Mouse (Mus musculus): ENCODE measurements around the gene Chek2. TPM values are rescaled to one million over a fixed set of nuclear protein-coding genes. Genes with fewer than 3 reads are reported as not detected.

The Chek2 gene
- polyA plus RNA-seq, 1 experiment from 2014 or later, result 52.7 TPM

DNA sequence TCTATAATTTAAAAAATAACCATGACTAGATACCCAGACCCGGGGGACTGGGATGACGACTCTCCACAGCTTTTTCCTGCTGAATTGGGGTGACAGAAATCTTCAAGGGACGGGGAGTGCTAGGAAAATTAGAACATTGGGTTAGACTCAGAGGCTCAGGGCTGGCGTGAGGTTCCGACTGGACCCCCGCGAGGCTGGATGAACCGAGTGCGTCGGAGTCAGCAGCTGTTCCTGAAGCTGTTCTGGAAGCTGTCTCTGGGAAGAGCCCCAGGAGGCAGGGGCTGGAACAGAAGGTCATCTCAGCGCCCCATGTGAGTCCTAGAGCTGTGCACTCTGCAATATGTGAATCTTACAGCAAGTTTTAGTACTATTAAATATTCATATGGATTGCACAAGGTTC, 75.1 kb downstream of the Chek2 start:
- ATAC-seq, result no peak
- Histone ChIP-seq H3K27ac (no peak overlapping the region), H3K9ac (no peak overlapping the region), H3K4me1 (0 out of 2 replicates have a peak, but pooled peaks cover 3% of the 10 kb centered on the region), H3K27me3 (replicated peaks) (no peaks in the 10 kb centered on the region), H3K4me3 (no peak overlapping the region), H3K9me3 (replicated peaks) (no peaks in the 10 kb centered on the region), H3K36me3 (no peaks in the 10 kb centered on the region), H3K4me2 (no peak overlapping the region)
- 75% methylated on average over 11 of the region's 11 CpGs for WGBS (ENCODE audit: insufficient replicate concordance)

DNA sequence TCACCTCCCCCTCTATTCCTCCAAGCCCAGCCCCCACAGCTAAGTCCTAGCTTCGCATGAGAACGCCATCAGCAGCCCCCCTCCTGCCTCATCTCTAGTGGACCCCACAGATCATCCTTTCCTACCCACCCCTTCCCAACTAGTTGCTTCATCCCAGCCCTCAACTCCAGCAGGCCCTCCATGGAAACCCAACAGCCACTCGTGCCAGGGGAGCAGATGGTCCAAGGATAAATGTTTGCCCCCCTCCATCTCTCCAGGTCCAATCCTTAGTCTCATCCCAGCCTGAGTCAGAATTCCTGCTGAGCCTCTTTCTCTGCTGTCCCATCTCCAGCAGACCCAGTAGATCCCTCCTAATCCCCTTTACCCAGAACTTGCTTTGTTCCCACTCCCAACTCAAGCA, 76.5 kb downstream of the Chek2 start:
- no peaks in the 10 kb centered on the region for H3K36me3 ChIP-seq
- H3K9ac ChIP-seq, result no peak overlapping the region
- ATAC-seq, result no peak
- H3K4me1 ChIP-seq, result no peaks in the 10 kb centered on the region
- no peaks in the 10 kb centered on the region for H3K27me3 ChIP-seq (replicated peaks)
- H3K27ac ChIP-seq, result no peak overlapping the region
- 73% methylated on average over 3 of the region's 3 CpGs for WGBS (ENCODE audit: insufficient replicate concordance)
- no peak overlapping the region for H3K4me3 ChIP-seq
- no peaks in the 10 kb centered on the region for H3K9me3 ChIP-seq (replicated peaks)
- no peak overlapping the region for H3K4me2 ChIP-seq

DNA sequence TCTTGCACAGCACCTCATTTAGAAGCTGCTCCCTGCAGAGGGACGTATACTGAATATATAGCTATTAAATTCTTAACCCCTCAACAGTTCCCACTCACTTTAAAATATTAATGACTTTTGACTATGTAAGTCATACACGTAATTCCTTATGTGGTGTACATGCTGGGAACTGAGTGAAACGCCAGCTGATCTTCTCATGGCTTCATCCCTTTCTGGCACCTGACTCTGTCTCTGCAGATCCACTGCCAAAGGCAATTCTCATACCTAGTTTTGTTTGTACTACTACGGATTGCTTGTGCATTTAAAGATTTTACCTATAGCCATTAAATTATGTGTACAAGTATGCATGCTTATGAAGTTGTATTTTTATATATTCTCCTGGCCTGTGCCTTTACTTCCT, 79.8 kb downstream of the Chek2 start:
- H3K9ac ChIP-seq, result no peak overlapping the region
- no peak for ATAC-seq
- H3K4me1 ChIP-seq, result no peaks in the 10 kb centered on the region
- H3K36me3 ChIP-seq, result no peaks in the 10 kb centered on the region
- H3K27ac ChIP-seq, result no peak overlapping the region
- 71% methylated on average over 4 of the region's 4 CpGs for WGBS (ENCODE audit: insufficient replicate concordance)
- H3K9me3 ChIP-seq (replicated peaks), result no peaks in the 10 kb centered on the region
- no peaks in the 10 kb centered on the region for H3K27me3 ChIP-seq (replicated peaks)
- no peak overlapping the region for H3K4me3 ChIP-seq
- H3K4me2 ChIP-seq, result no peak overlapping the region

DNA sequence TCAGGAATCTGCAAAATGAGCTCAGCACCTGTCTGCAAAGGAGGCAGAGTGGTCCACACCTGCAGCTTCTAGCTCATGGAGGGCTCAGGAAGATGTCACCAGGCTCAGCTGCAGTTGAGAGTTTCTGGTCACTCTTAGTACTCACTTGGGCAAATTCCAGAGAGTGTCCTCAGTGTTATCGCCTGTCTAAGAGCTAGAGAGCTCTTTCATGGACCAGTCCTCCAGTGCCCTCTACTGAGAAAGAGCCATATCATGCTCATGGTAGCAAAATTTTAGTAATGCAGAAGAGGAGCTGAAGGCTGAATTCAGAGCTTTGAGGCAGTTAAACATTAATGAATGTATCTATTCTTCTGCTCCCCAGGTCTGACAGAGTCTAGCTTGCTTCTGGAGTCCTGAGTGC, 83.6 kb downstream of the Chek2 start:
- Histone ChIP-seq H3K9me3 (replicated peaks) (no peaks in the 10 kb centered on the region), H3K4me2 (no peak overlapping the region)
- 23% methylated on average over 1 of the region's 1 CpGs for WGBS (ENCODE audit: insufficient replicate concordance)

More for the DNA sequence above, 83.6 kb downstream of the Chek2 start:
- no peaks in the 10 kb centered on the region for H3K4me1 ChIP-seq
- H3K4me3 ChIP-seq, result no peak overlapping the region
- no peak overlapping the region for H3K27ac ChIP-seq
- H3K36me3 ChIP-seq, result no peaks in the 10 kb centered on the region
- no peak for ATAC-seq
- 0 out of 2 replicates have a peak overlapping the region, but pooled peaks have one; percentile 4 for H3K9ac ChIP-seq
- no peaks in the 10 kb centered on the region for H3K27me3 ChIP-seq (replicated peaks)

Other genes starting within 250 kb of the Chek2 start
- gene Noc4l, start 186.6 kb upstream of the Chek2 start, polyA plus RNA-seq (2016; fragmentation: Nextera tagmentation; extraction: Ambion mirVana), result 88.5 and 92.4 TPM in 2 replicates
- gene Ddx51, start 186.5 kb upstream of the Chek2 start, polyA plus RNA-seq (2016; fragmentation: Nextera tagmentation; extraction: Ambion mirVana), result 30.2 and 36.3 TPM in 2 replicates
- gene Ep400, start 69.3 kb upstream of the Chek2 start, polyA plus RNA-seq (2016; fragmentation: Nextera tagmentation; extraction: Ambion mirVana), result 23.9 and 28.5 TPM in 2 replicates
- gene Pus1, start 59.3 kb upstream of the Chek2 start, polyA plus RNA-seq (2016; fragmentation: Nextera tagmentation; extraction: Ambion mirVana), result 48.7 and 50.7 TPM in 2 replicates
- gene Ulk1, start 29.9 kb upstream of the Chek2 start, polyA plus RNA-seq (2016; fragmentation: Nextera tagmentation; extraction: Ambion mirVana), result 10.8 and 11.5 TPM in 2 replicates
- 47.2 and 52.4 TPM in 2 replicates for gene Hscb, start 202 bp upstream of the Chek2 start, polyA plus RNA-seq (2016; fragmentation: Nextera tagmentation; extraction: Ambion mirVana)
- 1.8 and 2.1 TPM in 2 replicates for gene Ttc28, start 39.8 kb downstream of the Chek2 start, polyA plus RNA-seq (2016; fragmentation: Nextera tagmentation; extraction: Ambion mirVana)